Mouse (Mus musculus): ENCODE results near the gene Tarbp2.

- no peak for TF ChIP-seq CTCF (IDR thresholded peaks at IDR 0.05; ENCODE audit: control insufficient read depth, insufficient read depth, low read length)
- TF ChIP-seq POLR2A (IDR thresholded peaks at IDR 0.05; ENCODE audit: borderline replicate concordance, control insufficient read depth, low read depth, low read length) = no peak
Observed at GRCm38 (mm10) chr15:102563061-102563460, 45.1 kb downstream of the Tarbp2 start.
